Mouse (Mus musculus) kidney, postnatal 0 days (tissue): ENCODE measurements at regions not wholly inside any gene's neighbourhood (a gene's known extent, or its start where the extent isn't known, plus 50 kb on each side); places are given as distances from the start of the nearest gene placed in this dataset.
A peak's percentile ranks its signal among the peaks of the same experiment; 100 is the strongest.

Experiments
- ATAC-seq: fragments of 200-750 bp; cut with Nextera tagmentation; replicated peaks from 2 replicates; pipeline ENCODE4 v1.8.0; 2017; ENCODE audit warnings: low read depth, moderate number of reproducible peaks, moderate TSS enrichment, moderate library complexity; ENCODE audit not compliant: low FRiP score
- DNase-seq: peaks from one replicate; pipeline ENCODE4 v3.0.0-alpha.2; 2016; ENCODE audit warnings: low spot score
- H3K27ac ChIP-seq: fragments of 300-500 bp; sonication (generic); 2 replicates; pipeline ENCODE4 v1.5.1; 2014; ENCODE audit warnings: mild to moderate bottlenecking
- H3K27me3 ChIP-seq: fragments of 300-500 bp; sonication (generic); 2 replicates; pipeline ENCODE4 v1.6.1; 2014; ENCODE audit warnings: low read length, mixed read lengths; ENCODE audit not compliant: insufficient read depth
- H3K36me3 ChIP-seq: fragments of 300-500 bp; sonication (generic); 2 replicates; pipeline ENCODE4 v1.6.1; 2014; ENCODE audit warnings: low read length, mixed read lengths; ENCODE audit not compliant: insufficient read depth
- H3K4me1 ChIP-seq: fragments of 300-500 bp; sonication (generic); replicated peaks from 2 replicates; pipeline ENCODE4 v1.6.1; 2014; ENCODE audit warnings: antibody characterized with exemption, low read length, mixed read lengths; ENCODE audit not compliant: insufficient read depth
- H3K4me2 ChIP-seq: fragments of 300-500 bp; sonication (generic); 2 replicates; pipeline ENCODE4 v1.6.1; 2014; ENCODE audit warnings: mild to moderate bottlenecking, low read length, moderate library complexity, mixed read lengths
- H3K4me3 ChIP-seq: fragments of 300-500 bp; sonication (generic); replicated peaks from 2 replicates; pipeline ENCODE4 v1.5.1; 2014; ENCODE audit warnings: low read depth, low read length
- H3K9ac ChIP-seq: fragments of 300-500 bp; sonication (generic); 2 replicates; pipeline ENCODE4 v1.6.1; 2014; ENCODE audit warnings: low read depth, low read length
- H3K9me3 ChIP-seq: fragments of 300-500 bp; sonication (generic); replicated peaks from 2 replicates; pipeline ENCODE4 v1.6.1; 2016; ENCODE audit warnings: low read length, inconsistent platforms, mixed read lengths
- CTCF ChIP-seq: IDR thresholded peaks from 2 replicates; pipeline ENCODE4 v1.5.1; 2016; ENCODE audit warnings: antibody characterized with exemption, low read depth, mild to moderate bottlenecking, moderate library complexity
- WGBS: fragments of 180-500 bp; shearing (Covaris S2); extraction: QIAGEN DNeasy Blood & Tissue Kit; methylation state at CpG from one replicate; pipeline ENCODE4 v1.1.7; 2014; 5-methylcytosine and 5-hydroxymethylcytosine counted together

GRCm38 (mm10) chr8:30863017-30863416 lies 2565.5 kb upstream of the 5930422O12Rik start:
- Histone ChIP-seq H3K4me1 (no peaks in the 10 kb centered on the region), H3K27ac (no peak overlapping the region), H3K36me3 (no peaks in the 10 kb centered on the region), H3K9ac (no peak overlapping the region), H3K4me2 (no peak overlapping the region), H3K9me3 (no peaks in the 10 kb centered on the region), H3K27me3 (no peaks in the 10 kb centered on the region), H3K4me3 (no peak overlapping the region)
- 46% methylated on average over 4 of the region's 4 CpGs for WGBS
- TF ChIP-seq CTCF: no peak
- ATAC-seq (no peak), DNase-seq (peak; percentile 22)

GRCm38 (mm10) chr8:30906044-30906695 lies 2522.3 kb upstream of the 5930422O12Rik start:
- H3K27ac ChIP-seq: no peak overlapping the region
- H3K27me3 ChIP-seq: no peaks in the 10 kb centered on the region
- 88% methylated on average over 11 of the region's 11 CpGs for WGBS
- no peak for ATAC-seq
- H3K4me1 ChIP-seq: no peaks in the 10 kb centered on the region
- no peak overlapping the region for H3K4me2 ChIP-seq
- DNase-seq: no peak
- TF ChIP-seq CTCF: no peak
- no peaks in the 10 kb centered on the region for H3K9me3 ChIP-seq
- H3K36me3 ChIP-seq: no peaks in the 10 kb centered on the region
- no peak overlapping the region for H3K9ac ChIP-seq
- H3K4me3 ChIP-seq: no peak overlapping the region

GRCm38 (mm10) chr8:30913664-30914063 lies 2514.8 kb upstream of the 5930422O12Rik start:
- no peak overlapping the region for H3K4me3 ChIP-seq
- H3K4me1 ChIP-seq: no peaks in the 10 kb centered on the region
- H3K9me3 ChIP-seq: no peaks in the 10 kb centered on the region
- DNase-seq (no peak), ATAC-seq (no peak)
- H3K9ac ChIP-seq: no peak overlapping the region
- H3K27ac ChIP-seq: no peak overlapping the region
- 65% methylated on average over 5 of the region's 5 CpGs for WGBS
- no peak overlapping the region for H3K4me2 ChIP-seq
- H3K36me3 ChIP-seq: no peaks in the 10 kb centered on the region
- H3K27me3 ChIP-seq: no peaks in the 10 kb centered on the region
- no peak for TF ChIP-seq CTCF

- H3K36me3 ChIP-seq: no peaks in the 10 kb centered on the region
- no peaks in the 10 kb centered on the region for H3K4me1 ChIP-seq
- H3K27ac ChIP-seq: no peak overlapping the region
- peak overlapping the region; percentile 87 for H3K4me2 ChIP-seq
- DNase-seq (no peak), ATAC-seq (no peak)
- no peak overlapping the region for H3K9ac ChIP-seq
- no peak for TF ChIP-seq CTCF
- no peaks in the 10 kb centered on the region for H3K9me3 ChIP-seq
- H3K27me3 ChIP-seq: no peaks in the 10 kb centered on the region
- H3K4me3 ChIP-seq: no peak overlapping the region
- WGBS: 55% methylated on average over 7 of the region's 7 CpGs
Measured at GRCm38 (mm10) chr8:30915127-30915526, 2513.4 kb upstream of the 5930422O12Rik start.

- Histone ChIP-seq H3K4me2 (peak overlapping the region; percentile 87), H3K9me3 (no peaks in the 10 kb centered on the region), H3K27ac (no peak overlapping the region), H3K9ac (peak overlapping the region; percentile 54), H3K27me3 (no peaks in the 10 kb centered on the region), H3K4me1 (no peaks in the 10 kb centered on the region), H3K36me3 (no peaks in the 10 kb centered on the region), H3K4me3 (peak overlapping the region; percentile 41)
- ATAC-seq (no peak; the same call in 1 of the 2 replicates), DNase-seq (peak; percentile 63)
- no peak for TF ChIP-seq CTCF
- WGBS: 10% methylated on average over 13 of the region's 13 CpGs
Measured at GRCm38 (mm10) chr8:30915601-30916171, 2512.8 kb upstream of the 5930422O12Rik start.

GRCm38 (mm10) chr8:30916184-30916751 lies 2512.2 kb upstream of the 5930422O12Rik start:
- H3K4me3 ChIP-seq: peak overlapping the region; percentile 41
- H3K9ac ChIP-seq: peak overlapping the region; percentile 54
- ATAC-seq (no peak), DNase-seq (peak; percentile 43)
- H3K27me3 ChIP-seq: no peaks in the 10 kb centered on the region
- H3K27ac ChIP-seq: no peak overlapping the region
- H3K4me1 ChIP-seq: no peaks in the 10 kb centered on the region
- H3K4me2 ChIP-seq: peak overlapping the region; percentile 87
- 8% methylated on average over 12 of the region's 12 CpGs for WGBS
- no peaks in the 10 kb centered on the region for H3K9me3 ChIP-seq
- no peak for TF ChIP-seq CTCF
- H3K36me3 ChIP-seq: no peaks in the 10 kb centered on the region
